Mouse (Mus musculus): ENCODE results near the gene Pold3. TPM values are rescaled to one million over a fixed set of nuclear protein-coding genes. Genes with fewer than 3 reads are reported as not detected.

Gene Pold3
- polyA plus RNA-seq, 1 experiment: 2.9 TPM

- Histone ChIP-seq H3K36me3 (ENCODE audit: control insufficient read depth) (no peaks in the 10 kb centered on the region), H3K4me3 (replicated peaks) (no peak overlapping the region), H3K27me3 (ENCODE audit: control insufficient read depth) (peaks cover 17% of the 10 kb centered on the region), H3K4me1 (ENCODE audit: control insufficient read depth) (no peaks in the 10 kb centered on the region), H3K9me3 (ENCODE audit: control insufficient read depth, low read length) (no peaks in the 10 kb centered on the region)
- no peak for TF ChIP-seq GATA1 (IDR thresholded peaks at IDR 0.05; ENCODE audit: low read length)
- no peak for TF ChIP-seq TAL1 (IDR thresholded peaks at IDR 0.05; ENCODE audit: low read length)
Observed at GRCm38 (mm10) chr7:100148586-100148985, 27.2 kb upstream of the Pold3 start.

GRCm38 (mm10) chr7:100140591-100140990 lies 19.2 kb upstream of the Pold3 start:
- H3K9me3 ChIP-seq (ENCODE audit: control insufficient read depth, low read length): no peaks in the 10 kb centered on the region
- H3K4me3 ChIP-seq (replicated peaks): no peak overlapping the region
- TF ChIP-seq GATA1 (IDR thresholded peaks at IDR 0.05; ENCODE audit: low read length): no peak
- no peak for TF ChIP-seq TAL1 (IDR thresholded peaks at IDR 0.05; ENCODE audit: low read length)
- H3K36me3 ChIP-seq (ENCODE audit: control insufficient read depth): no peaks in the 10 kb centered on the region
- no peaks in the 10 kb centered on the region for H3K4me1 ChIP-seq (ENCODE audit: control insufficient read depth)
- peaks cover 27% of the 10 kb centered on the region for H3K27me3 ChIP-seq (ENCODE audit: control insufficient read depth)

DNA sequence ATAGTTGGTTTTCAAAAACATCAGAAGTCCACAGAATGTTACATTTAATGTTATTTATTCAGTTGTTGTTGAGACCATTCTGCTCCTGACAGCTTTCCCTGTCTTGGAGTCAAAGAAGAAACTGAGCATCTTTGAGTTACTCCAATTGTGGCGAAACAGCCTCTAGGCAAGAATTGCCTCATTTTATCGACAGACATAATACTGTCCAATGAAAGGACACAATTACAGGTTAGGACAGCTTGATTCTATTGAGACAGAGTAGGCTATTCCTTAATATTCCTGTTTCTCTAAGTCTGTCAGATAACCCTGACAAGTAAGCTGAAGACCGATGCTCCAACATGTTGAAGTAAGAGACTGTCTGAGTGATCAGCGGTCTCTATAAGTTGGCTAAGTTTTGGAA lies 16.7 kb upstream of the Pold3 start:
- no peaks in the 10 kb centered on the region for H3K9me3 ChIP-seq (ENCODE audit: control insufficient read depth, low read length)
- H3K4me1 ChIP-seq (ENCODE audit: control insufficient read depth): no peaks in the 10 kb centered on the region
- H3K4me3 ChIP-seq (replicated peaks): no peak overlapping the region
- peaks cover 16% of the 10 kb centered on the region for H3K27me3 ChIP-seq (ENCODE audit: control insufficient read depth)
- TF ChIP-seq GATA1 (IDR thresholded peaks at IDR 0.05; ENCODE audit: low read length) (no peak), TAL1 (IDR thresholded peaks at IDR 0.05; ENCODE audit: low read length) (no peak)
- no peaks in the 10 kb centered on the region for H3K36me3 ChIP-seq (ENCODE audit: control insufficient read depth)

GRCm38 (mm10) chr7:100137038-100137437 lies 15.7 kb upstream of the Pold3 start:
- H3K27me3 ChIP-seq (ENCODE audit: control insufficient read depth): peaks cover 16% of the 10 kb centered on the region
- H3K9me3 ChIP-seq (ENCODE audit: control insufficient read depth, low read length): no peaks in the 10 kb centered on the region
- no peak for TF ChIP-seq GATA1 (IDR thresholded peaks at IDR 0.05; ENCODE audit: low read length)
- TF ChIP-seq TAL1 (IDR thresholded peaks at IDR 0.05; ENCODE audit: low read length): no peak
- no peaks in the 10 kb centered on the region for H3K36me3 ChIP-seq (ENCODE audit: control insufficient read depth)
- H3K4me1 ChIP-seq (ENCODE audit: control insufficient read depth): no peaks in the 10 kb centered on the region
- no peak overlapping the region for H3K4me3 ChIP-seq (replicated peaks)

GRCm38 (mm10) chr7:100132379-100132778 lies 11.0 kb upstream of the Pold3 start:
- no peak for TF ChIP-seq GATA1 (IDR thresholded peaks at IDR 0.05; ENCODE audit: low read length)
- TF ChIP-seq TAL1 (IDR thresholded peaks at IDR 0.05; ENCODE audit: low read length): no peak
- Histone ChIP-seq H3K9me3 (ENCODE audit: control insufficient read depth, low read length) (no peaks in the 10 kb centered on the region), H3K36me3 (ENCODE audit: control insufficient read depth) (no peaks in the 10 kb centered on the region), H3K4me3 (replicated peaks) (no peak overlapping the region), H3K4me1 (ENCODE audit: control insufficient read depth) (no peaks in the 10 kb centered on the region), H3K27me3 (ENCODE audit: control insufficient read depth) (peaks cover 6% of the 10 kb centered on the region)

DNA sequence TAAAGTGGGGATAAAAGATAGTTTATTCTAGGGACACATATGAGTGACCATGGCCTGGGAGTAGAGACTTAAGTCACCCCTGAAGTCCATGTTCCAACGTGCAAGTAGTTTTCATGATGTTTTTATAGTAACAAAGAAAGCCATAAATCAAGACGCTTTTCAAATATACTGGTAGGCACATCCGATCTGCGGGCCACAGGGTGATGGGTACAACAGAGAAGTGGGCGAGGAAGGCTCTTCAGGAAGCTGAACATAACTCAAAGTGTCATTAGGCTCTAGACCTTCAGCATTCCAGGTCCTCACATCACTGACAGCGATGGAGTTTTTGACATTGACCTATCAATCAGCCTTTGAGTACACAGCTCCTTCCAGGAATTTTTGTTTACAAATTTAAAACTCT lies 9.2 kb upstream of the Pold3 start:
- Histone ChIP-seq H3K4me1 (ENCODE audit: control insufficient read depth) (no peaks in the 10 kb centered on the region), H3K4me3 (replicated peaks) (no peak overlapping the region), H3K36me3 (ENCODE audit: control insufficient read depth) (no peaks in the 10 kb centered on the region), H3K9me3 (ENCODE audit: control insufficient read depth, low read length) (peaks cover 3% of the 10 kb centered on the region), H3K27me3 (ENCODE audit: control insufficient read depth) (no peaks in the 10 kb centered on the region; the same call in 1 of the 2 replicates)
- TF ChIP-seq TAL1 (IDR thresholded peaks at IDR 0.05; ENCODE audit: low read length): no peak
- TF ChIP-seq GATA1 (IDR thresholded peaks at IDR 0.05; ENCODE audit: low read length): no peak

GRCm38 (mm10) chr7:100128262-100129041 lies 7.1 kb upstream of the Pold3 start:
- TF ChIP-seq GATA1 (IDR thresholded peaks at IDR 0.05; ENCODE audit: low read length) (no peak), TAL1 (IDR thresholded peaks at IDR 0.05; ENCODE audit: low read length) (no peak)
- Histone ChIP-seq H3K27me3 (ENCODE audit: control insufficient read depth) (no peaks in the 10 kb centered on the region; the same call in 1 of the 2 replicates), H3K4me1 (ENCODE audit: control insufficient read depth) (peaks cover 4% of the 10 kb centered on the region), H3K4me3 (replicated peaks) (no peak overlapping the region), H3K36me3 (ENCODE audit: control insufficient read depth) (no peaks in the 10 kb centered on the region), H3K9me3 (ENCODE audit: control insufficient read depth, low read length) (peaks cover 7% of the 10 kb centered on the region)

DNA sequence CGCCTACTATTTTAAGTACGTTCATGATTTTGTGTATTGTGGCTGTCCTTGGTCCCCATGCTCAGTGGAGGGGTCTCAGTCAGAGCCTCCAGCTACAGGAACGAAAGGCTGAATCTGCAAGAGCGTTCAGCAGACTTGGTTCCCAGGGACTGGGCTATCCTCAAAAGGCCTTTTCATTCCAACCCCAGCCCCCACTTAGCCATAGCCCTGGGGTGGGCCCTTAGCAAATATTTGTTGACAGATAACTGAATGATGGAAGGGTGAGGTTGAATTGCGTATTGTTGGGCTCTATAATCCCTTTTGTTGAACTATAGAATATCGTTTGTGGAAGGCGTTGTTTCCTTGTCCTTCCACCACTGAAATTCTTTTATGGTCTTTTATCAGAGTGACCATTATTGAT lies 5.1 kb upstream of the Pold3 start:
- TF ChIP-seq GATA1 (IDR thresholded peaks at IDR 0.05; ENCODE audit: low read length): no peak

GRCm38 (mm10) chr7:100125166-100125565 lies 3.8 kb upstream of the Pold3 start:
- peaks cover 20% of the 10 kb centered on the region for H3K4me1 ChIP-seq (ENCODE audit: control insufficient read depth)
- no peaks in the 10 kb centered on the region; the same call in 1 of the 2 replicates for H3K27me3 ChIP-seq (ENCODE audit: control insufficient read depth)
- no peaks in the 10 kb centered on the region for H3K36me3 ChIP-seq (ENCODE audit: control insufficient read depth)
- H3K9me3 ChIP-seq (ENCODE audit: control insufficient read depth, low read length): peaks cover 7% of the 10 kb centered on the region
- TF ChIP-seq GATA1 (IDR thresholded peaks at IDR 0.05; ENCODE audit: low read length): no peak
- no peak for TF ChIP-seq TAL1 (IDR thresholded peaks at IDR 0.05; ENCODE audit: low read length)
- no peak overlapping the region for H3K4me3 ChIP-seq (replicated peaks)

More for the DNA sequence above, 5.1 kb upstream of the Pold3 start:
- Histone ChIP-seq H3K27me3 (ENCODE audit: control insufficient read depth) (no peaks in the 10 kb centered on the region; the same call in 1 of the 2 replicates), H3K9me3 (ENCODE audit: control insufficient read depth, low read length) (peaks cover 7% of the 10 kb centered on the region), H3K36me3 (ENCODE audit: control insufficient read depth) (no peaks in the 10 kb centered on the region), H3K4me3 (replicated peaks) (no peak overlapping the region), H3K4me1 (ENCODE audit: control insufficient read depth) (peaks cover 15% of the 10 kb centered on the region)

Measured in erythroblast, embryonic 14.5 days (primary cell).